Mouse (Mus musculus): ENCODE data around the gene Ccdc170.
"Not testable (repeated sequence)": the region's sequence is repeated elsewhere in the genome, so short reads cannot be mapped to it uniquely, and the experiment has no call there.

Gene Ccdc170

DNA sequence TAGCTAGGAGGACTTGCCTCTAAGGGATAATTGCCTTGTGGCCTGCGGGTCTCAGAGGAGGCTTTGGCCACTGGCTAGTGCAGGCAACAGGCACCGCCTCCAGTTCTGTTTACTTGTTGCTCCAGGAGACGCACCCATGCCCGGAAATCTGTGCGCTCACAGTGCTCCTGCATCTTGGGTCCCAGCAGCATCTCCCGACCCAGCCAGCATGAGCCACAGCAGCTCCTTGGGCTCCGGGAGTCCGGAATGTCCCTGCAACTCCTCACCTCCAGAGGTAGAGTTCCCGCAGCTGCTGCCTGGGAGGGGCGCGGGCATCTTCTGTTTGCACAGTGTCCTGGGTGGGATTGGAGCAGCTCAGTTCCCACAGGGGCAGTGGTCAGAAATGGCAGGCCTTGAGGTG lies at the start of gene Ccdc170:
TSS of gene Ccdc170 (plus strand) at position 148 of the 400 bp plus-strand sequence.
- no peak for DNase-seq (ENCODE audit: low spot score)

DNA sequence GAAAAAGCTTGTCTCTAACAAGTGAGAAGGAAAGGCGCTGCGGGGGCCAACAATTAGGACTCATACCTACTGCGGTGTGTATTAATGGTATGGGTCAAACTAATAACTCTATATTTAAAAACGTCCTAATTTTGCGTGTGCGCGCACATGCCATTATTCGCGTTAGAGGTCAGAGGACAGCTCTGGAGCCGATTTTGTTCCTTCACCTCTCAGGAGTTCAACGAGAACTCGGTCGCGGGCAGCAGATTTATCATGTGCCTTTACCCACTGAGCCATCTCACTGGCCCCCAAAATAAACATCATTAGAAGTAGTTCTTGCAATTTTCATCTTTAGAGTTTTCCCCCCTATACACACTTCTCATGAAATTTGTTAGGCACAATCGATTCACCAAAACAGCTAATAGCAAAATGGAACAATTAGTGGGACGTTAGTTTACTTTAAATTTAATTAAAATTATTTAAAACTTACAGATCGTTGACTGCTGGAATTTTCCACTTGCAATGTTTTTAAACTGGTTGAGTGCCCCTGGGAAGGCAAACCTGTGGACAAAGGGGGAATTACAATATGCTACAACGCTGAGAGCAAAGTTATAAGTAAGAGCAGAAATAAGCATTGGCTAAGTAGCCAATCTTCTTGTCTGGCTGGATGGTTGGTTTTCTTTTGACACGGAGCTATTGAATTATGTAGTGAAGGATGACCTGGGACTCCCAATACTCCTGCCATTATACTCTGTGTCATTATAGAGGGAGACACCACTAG lies 49.1 kb upstream of the Ccdc170 start:
- DNase-seq (ENCODE audit: low spot score) = no peak

DNA sequence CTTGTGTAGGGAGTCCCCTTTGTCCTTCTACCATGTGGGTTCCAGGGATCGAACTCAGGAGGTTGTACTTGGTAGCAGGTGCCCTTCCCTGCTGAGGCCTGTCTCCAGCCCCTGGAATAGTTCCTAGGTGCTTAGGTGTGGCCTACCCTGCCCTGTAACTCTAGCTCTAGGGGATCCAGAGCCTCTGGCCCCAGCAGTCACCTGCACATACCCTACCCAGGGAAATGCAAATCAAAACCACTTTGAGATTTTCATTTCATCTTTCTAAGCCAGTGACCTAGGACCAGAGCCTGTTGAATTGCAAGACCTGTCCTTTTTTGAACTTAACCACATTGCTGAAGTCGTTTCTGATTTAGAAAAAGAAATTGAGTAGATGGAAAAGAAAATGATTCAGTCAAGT lies 48.4 kb upstream of the Ccdc170 start:
- not testable (repeated sequence) for DNase-seq (ENCODE audit: low spot score)

DNA sequence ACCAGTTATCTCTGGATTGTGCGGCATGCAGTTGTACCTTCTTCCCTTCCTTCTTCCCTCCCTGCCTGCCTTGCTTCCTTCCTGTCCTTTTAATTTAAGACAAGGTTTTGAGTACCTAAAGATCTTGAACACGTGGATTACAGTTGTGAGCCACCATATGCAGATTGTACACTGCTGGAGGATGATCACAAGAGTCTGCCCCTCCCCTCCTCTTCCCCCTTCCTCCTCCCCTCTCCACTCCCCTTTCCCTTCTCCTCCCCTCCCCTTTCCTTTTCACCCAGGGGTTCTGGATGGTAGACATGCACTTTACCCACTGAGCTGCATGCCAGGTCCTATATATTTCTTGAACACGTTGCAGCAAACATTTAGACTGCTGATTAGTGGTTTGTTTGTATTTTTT lies 46.9 kb upstream of the Ccdc170 start:
- DNase-seq (ENCODE audit: low spot score) = no peak

DNA sequence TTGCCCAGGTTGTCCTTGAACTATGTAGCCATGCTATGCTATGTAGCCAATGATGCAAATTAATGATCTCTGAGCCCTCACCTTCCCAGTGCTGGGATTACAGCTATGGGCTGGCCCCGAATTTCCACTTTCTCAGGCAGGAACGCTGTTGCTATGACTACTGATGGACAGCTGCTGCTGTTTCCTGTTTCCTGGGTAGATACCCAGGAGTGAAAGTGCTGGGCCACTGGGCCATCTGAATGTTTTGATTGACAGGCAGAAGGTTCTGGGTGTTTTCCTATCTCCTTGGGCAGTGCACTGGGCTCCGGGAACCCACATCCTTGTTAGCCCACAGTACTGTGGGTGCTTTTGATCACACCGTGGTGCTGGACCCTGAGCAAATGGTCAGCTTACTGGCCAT lies 25.9 kb upstream of the Ccdc170 start:
- DNase-seq (ENCODE audit: low spot score) = no peak

DNA sequence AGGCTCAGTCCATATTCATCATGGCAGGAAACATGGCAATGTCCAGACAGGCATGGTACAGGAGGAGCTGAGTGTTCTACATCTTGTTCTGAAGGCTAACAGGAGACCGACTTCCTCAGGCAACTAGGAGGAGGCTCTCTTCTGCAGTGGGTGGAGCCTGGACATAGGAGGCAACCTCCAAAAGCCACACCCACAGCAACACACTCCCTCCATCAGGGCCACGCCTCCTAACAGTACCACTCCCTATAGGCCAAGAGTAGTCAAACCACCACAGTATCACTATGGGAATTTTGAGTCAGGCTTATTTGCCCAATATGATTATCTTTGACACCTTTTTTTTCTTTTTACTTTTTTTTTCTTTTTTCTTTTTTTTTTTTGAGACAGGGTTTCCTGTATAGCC lies 22.1 kb upstream of the Ccdc170 start:
- no peak for DNase-seq (ENCODE audit: low spot score)

DNA sequence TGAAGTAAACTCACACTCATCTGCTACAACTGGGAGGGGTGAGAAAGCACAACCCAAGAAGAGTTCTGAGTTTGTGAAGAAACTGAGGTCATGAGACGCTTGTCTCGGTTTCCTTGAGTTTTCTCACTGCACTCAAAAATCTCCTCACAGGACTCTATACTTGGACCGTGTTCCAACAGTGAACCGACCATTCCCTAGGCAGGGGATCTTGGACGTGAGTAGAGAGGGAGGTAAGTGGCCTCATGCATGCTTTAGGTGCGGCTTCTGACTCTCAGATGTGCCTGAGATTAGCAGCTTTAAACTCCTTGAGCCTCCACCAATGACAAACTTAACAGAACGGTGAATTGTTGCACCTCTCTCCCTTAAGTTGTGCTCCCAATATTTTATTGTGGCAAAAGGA lies 16.5 kb upstream of the Ccdc170 start:
- no peak for DNase-seq (ENCODE audit: low spot score)

DNA sequence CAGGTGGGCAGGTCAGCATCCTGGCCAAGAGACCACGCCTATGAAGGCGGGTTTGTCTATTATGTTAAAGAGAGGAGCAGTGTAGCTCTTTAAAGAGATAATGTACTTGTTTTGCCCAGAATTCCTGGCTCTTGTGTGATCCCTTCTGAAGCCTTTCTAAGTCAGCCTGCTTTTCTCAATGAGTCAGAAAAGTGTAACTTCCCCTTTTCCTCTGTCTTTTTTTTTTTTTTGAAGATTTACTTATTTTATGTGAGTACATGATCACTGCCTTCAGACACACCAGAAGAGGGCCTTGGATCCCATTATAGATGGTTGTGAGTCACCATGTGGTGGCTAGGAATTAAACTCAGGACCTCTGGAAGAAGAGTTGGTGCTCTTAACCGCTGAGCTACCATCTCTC lies 12.9 kb upstream of the Ccdc170 start:
- DNase-seq (ENCODE audit: low spot score) = no peak

DNA sequence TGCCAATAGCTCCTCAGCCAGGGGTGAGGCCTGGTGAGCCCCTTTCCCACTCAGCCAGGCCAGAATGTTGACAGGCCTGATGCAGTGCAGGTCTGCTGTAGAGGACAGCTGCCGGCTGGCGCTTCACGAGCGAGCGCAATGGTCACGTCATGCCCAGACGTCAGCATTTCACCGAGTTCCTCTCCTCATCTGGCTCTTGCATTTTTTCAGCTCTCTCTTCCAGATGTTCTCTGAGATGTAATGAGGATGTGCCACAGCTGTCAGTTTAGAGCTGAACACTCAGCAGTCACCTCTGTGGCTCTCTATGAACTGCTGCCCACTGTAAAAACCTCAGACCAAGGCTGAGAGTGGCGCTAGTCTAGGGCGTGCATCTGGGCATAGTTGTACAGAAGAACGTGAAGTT lies 8.7 kb upstream of the Ccdc170 start:
- DNase-seq (ENCODE audit: low spot score) = no peak

DNA sequence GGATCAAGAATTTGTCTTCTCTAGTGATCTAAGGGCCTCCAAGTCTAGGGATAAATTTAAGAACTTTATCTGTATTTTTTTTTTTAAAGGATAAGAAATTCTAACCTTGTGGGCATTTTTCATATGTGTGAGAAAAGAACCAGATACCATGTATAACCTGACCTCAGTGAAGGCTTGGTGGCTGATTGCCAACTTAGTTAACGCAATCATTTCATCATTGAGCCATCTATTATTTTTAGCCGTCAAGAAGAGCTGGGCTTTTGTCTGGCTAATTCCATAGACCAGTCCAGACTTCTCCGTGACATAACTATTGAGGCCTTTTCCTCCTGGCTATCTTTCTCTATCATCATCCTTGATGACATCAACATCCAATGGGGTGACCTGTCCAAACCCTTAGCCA lies 6.9 kb upstream of the Ccdc170 start:
- no peak for DNase-seq (ENCODE audit: low spot score)

DNA sequence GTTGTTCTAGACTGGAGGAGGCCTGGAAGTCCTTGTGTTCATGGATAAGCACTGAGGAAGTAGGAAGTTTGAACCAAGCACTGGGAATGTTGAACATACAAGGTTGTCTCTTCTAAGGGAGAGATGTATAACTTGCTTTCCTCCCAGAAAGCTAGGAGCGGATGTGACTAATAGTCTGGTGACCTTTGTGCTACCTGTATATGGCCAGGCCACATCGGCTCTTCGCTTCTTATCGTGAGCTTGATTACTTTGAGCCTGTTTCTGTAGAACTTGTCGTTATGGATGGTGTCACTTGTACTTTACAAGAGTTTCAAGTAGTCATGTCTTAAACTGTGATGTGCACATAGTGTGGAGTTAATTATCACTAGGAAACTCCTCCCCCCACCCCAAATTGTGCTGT lies 5.7 kb upstream of the Ccdc170 start:
- DNase-seq (ENCODE audit: low spot score) = no peak

DNA sequence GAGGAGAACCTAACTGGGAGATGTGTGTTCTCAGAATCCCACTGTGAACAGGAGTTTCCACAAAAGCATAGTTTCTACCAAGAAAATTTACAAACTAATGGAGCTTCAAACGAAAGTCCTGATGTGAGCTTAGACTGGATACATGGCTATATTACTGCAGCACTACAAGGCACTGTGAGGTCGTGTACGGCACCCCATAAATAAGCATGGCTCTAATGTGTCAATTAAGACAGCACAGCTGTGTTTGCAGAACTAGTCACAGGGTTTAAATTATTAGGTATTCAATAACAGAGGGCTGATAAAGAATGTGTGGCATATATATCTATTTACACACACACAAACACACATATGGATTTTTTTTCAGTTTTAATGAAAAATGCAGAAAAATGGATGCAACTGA lies 1.4 kb upstream of the Ccdc170 start:
- DNase-seq (ENCODE audit: low spot score) = no peak

DNA sequence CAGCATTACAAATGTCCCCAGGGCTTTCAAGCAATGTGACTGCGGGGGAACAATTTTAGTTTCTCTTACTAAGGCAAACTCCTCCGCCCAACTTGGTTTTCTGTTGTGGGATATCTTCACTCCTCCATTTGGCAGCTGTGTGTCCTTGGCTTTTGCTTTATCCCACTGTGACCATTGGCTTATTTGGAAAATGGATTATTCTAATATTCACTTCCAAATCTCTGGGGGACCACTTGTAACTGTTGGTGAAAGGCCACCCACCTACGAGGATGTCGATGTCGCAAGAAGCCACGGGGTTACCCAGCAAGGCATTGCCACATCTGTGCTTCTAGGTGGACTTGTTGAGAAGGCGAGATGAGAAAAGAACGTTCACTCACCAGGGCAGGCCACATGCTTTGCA lies 607 bp upstream of the Ccdc170 start:
- DNase-seq (ENCODE audit: low spot score) = no peak

DNA sequence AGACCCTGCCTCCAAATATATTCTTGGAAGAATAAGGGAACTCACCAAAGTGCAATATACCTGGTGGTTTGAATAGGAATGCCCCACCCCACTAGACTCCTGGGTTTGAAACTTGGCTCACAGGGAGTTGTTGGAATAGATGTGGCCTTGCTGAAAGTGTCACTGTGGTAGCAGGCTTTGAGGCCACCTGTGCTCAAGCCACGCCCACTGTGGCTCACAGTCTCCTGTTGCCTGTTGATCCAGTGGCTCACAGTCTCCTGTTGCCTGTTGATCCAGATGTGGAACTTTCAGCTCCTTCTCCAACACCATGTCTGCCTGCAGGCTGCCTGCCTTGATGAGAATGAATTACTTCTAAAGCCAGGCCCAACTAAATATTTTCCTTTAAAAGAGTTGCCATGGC lies 1.5 kb downstream of the Ccdc170 start:
- DNase-seq (ENCODE audit: low spot score) = no peak

DNA sequence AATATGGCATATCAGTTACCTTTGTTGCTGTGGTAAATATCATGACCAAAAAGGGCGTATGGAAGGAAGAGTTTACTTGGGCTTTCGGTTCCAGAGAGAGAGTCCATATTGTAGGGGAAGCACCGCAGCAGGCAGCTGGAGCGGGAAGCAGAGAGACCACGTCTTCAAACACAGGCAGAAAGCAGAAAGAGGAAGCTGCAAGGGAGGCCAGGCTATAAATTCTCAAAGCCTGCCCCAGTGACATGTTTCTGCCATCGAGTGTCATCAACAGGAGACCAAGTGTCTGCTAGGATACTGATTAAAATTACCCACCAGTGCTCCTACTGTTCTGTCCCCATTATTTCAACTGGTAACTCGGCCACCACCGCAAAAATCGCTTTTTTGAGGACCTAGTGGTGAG lies 2.7 kb downstream of the Ccdc170 start:
- no peak for DNase-seq (ENCODE audit: low spot score)

DNA sequence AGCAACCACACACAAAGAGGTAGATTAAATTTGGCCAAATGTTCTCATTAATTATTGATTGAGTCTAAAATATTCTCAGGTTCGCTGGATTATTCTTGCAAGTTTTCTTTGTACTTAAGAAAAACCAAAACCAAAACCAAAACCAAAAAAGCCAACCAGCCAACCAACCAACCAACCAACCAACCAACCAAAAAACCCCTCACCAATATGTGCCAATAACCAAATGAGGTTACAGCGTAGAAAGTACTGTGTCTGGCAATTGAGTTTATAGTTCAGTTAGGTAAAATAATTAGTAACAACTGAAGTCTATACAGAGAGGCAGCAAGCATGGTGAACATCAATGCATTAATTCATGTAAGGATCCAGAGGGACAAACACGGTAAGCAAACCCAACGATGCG lies 7.6 kb downstream of the Ccdc170 start:
- no peak for DNase-seq (ENCODE audit: low spot score)

DNA sequence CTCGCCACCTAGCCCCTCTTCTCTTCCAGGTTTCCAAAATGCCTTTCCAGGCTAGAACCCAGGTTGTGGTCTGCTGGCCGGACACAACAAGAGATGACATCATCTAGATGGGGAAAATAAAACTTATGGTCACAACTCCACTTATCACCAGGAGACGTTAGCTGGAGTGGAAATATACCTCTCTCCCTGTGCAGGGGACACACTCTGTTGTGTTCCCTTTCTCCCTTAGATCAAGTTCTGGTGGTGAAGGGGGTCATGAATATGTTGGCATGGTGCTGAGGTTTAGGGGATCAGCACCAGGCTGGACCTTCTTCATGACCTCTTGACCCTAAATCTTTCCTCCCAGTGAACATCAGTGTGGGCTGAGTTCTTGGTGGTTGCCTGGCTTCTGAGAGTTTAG lies 9.0 kb downstream of the Ccdc170 start:
- no peak for DNase-seq (ENCODE audit: low spot score)

DNA sequence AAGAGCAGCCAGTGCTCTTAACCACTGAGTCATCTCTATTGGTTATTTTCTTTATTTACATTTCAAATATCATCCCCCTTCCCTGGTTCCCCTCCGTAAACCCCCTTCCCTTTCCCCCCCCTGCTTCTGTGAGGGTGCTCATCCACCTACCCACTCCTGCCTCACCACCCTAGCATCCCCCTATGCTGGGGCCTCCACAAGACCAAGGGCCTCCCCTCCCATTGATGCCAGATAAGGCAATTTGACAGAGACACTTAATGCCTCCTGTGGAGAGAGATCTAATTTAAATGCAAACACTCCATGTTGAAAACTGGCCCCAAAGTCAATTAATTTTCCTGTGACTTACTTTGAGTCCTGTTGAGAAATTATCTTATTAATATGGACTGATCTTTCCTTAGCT lies 9.7 kb downstream of the Ccdc170 start:
- no peak for DNase-seq (ENCODE audit: low spot score)

DNA sequence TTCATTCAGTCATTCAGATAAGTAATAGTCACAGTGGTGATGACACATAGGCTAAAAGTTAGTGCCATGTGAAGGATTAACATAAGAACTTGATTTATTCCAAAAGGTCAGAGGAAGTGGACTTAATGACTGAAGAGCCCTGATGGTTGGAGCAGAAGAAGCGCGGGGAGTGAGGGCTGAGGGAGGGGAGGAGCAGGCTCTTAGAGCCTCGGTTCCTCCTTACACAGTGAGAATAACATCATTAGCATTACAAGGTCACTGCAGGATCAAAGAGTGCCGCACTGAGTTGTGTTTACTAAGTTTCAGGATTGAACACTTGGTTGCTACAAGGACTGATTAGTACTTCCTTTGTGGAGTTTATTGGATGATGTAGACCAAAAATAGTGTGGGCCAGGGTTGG lies 10.6 kb downstream of the Ccdc170 start:
- DNase-seq (ENCODE audit: low spot score) = no peak

DNA sequence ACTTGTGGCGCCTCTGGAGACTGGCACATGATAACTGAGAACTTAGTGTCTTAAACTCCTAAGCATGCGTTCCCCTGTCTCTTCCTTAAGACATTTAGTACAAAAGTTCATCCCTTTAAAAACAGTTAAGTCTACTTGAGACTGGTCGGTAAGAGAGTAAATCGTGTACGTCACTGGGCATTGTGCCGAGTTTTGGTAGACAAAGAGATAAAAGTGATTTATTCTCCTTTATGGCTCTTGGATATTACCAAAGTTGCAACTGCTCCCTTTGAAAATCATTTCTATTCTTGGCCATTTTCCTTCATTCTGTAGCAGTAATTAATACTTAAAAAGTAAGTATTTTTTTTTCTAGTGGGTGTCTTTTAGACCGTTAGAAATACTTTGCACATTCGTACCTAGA lies 20.9 kb downstream of the Ccdc170 start:
- DNase-seq (ENCODE audit: low spot score) = no peak

DNA sequence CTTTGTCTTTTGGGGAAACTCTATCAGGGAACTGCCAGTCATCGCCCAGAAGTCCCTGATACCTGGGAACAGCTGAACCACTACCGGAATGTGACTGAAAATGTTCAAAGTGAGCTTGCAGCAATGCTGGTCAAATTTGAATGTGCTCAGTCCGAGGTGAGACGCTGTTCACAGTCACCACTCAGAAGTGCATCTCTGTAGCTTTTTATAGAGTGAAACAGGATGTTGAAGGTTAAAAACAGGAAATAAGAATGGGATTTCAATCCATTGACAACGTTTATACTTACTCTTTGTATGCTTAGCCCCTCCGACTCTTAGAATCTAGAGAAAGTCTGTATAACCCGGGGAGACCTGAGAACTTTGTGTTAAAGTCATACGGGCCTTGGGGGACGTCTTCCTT lies 30.4 kb downstream of the Ccdc170 start:
- DNase-seq (ENCODE audit: low spot score) = peak; percentile 6

DNA sequence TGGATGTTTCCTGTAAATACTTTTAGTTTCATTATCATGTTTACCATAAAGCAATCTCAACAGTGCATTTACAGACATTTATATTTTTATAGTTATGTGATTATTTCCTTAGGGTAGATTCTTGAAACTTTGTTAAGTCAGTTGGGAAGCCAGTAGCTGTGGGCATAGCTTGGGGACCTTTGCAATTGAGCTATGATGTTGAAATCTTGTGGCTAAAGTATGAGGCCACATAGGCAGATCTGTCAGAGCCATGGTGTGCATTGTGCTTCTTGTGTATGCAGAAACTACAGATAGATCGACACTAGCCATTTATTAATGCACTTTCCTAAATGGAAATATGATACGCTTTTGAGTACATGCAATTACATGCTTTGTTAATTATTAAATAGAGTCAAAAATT lies 35.3 kb downstream of the Ccdc170 start:
- no peak for DNase-seq (ENCODE audit: low spot score)

DNA sequence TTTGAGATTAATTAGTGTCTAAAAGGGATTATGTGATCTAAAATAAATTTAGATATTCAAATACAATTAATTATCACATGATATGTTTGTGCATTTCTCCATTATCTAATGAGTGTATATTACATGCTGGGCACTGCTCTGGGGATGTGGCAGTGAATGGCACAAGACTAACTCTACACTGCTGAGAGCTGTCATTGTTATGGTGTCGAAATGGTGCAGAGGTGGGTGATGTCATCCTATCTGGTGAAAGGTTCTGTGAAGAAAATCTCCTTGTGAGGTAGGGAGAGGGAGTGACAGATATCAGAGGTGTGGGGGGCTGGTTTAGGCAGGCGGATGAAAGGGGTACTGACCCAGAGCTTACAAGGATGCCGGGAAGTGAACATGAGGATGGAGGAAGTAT lies 37.3 kb downstream of the Ccdc170 start:
- no peak for DNase-seq (ENCODE audit: low spot score)

DNA sequence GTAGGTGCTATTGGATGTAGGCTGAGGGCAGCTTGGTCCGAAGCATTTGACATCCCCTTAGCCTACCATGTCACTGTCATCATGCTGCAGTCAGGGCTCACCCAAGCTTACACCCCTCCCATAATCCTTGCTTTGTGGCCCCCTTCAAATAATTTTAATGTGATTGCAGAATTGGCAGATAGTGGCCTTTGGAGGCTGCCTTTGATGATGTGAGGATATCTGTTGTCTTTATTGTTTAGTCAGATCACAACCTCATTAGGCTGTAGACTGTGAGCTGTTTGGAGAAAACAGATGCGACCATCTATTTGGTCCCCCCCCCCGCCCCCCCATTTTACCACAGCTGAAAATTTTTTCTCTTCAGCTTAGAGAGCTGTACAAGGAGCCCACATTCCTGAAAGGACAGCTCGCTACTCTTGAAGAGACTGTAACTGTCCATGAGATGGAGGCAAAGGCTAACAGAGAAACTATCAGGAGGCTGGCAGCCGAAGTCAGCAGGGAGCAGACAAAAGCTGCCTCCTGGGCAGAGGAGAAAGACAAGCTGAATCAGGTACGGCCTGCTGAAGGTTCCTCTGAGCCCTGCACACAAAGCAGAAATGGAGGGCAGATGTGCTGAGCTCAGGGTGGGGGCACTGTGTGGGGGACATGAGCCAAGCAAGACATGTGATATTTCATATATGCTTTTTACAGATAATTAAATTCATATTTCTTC lies 38.2 kb downstream of the Ccdc170 start:
- no peak for DNase-seq (ENCODE audit: low spot score)
